Mouse (Mus musculus): Measurements from ENCODE around the gene Kif2c. TPM values are rescaled to one million over a fixed set of nuclear protein-coding genes. Genes with fewer than 3 reads are reported as not detected.

Kif2c gene
- total RNA-seq (2012; rRNA removed): 33.9 and 39.6 TPM in 2 replicates
- total RNA-seq (2014; rRNA removed): 34.0 and 36.8 TPM in 2 replicates
- polyA plus RNA-seq (2012; ENCODE audit: insufficient read length, low read depth): 40.3 and 43.1 TPM in 2 replicates

DNA sequence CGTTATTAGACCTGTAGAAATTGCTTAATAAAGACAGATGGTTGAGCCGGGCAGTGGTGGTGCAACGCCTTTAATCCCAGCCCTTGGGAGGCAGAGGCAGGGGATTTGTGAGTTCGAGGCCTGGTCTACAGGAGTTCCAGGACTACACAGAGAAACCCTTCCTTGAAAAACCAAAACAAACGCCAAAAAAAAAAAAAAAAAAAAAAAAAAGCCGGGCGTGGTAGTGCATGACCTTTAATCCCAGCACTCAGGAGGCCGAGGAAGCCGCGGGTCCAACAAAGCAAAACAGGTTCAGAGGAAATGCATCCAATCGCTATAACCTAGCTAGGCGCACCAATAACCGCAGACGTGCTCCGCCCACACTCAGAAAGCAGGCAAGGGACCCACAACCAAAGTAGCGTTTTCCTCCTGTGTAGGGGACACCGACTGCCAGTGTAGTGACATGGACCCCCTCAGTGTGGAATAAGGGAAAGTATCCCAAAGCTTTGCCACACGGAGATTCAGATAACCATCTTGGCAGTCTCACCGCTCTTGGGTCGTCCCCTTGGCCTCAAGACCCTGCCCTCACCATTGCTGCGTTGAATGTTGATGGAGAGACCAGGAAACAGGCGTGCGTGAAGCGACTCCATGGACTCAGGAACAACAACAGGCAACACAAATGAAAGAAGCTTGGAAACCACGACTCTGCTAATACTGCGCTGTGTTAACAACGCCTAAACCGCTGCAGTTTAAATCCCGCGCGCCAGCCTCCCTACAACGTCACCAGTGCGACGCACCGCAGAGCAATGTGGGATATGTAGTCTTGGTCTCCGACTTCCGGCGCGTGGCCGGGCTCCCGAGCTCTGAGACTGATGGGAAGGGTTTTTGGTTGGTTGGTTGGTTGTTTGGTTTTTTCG, at the start of gene Kif2c:
Gene Kif2c (minus strand): TSS at position 777 of the 896 bp plus-strand sequence.
- in situ Hi-C loops (cut with MboI; ENCODE audit: low pct_ligation_motif_present, low pct_unique_long_range_greater_than_20kb, low sequenced_read_pairs): no loop called here
- Histone ChIP-seq H3K79me2 (replicated peaks; ENCODE audit: control insufficient read depth, extremely low read depth, insufficient read depth, poor library complexity, severe bottlenecking) (peaks cover 21% of the 10 kb centered on the region), H3K27me3 (replicated peaks) (no peaks in the 10 kb centered on the region), H3K4me2 (ENCODE audit: insufficient read depth, low read depth, poor library complexity, severe bottlenecking) (peak within 1 kb of the TSS; percentile 85), H3K36me3 (replicated peaks in 1 of 2; ENCODE audit: control insufficient read depth in 1 of 2, insufficient read depth in 1 of 2, low read length in 1 of 2) (peaks cover 27 to 29% of the 10 kb centered on the region in 2 experiments), H3K9ac (ENCODE audit: insufficient read depth, low read depth) (peak within 1 kb of the TSS; percentile 80), H3K4me3 (replicated peaks in 1 of 3; ENCODE audit: low read depth in 2 of 3, low read length in 2 of 3, poor library complexity in 1 of 3) (peak within 1 kb of the TSS; percentile 67 to 100 (median 82)), H3K4me1 (ENCODE audit: control insufficient read depth in 1 of 2, insufficient read depth in 2 of 2) (peaks cover 0 to 23% of the 10 kb centered on the region in 2 experiments; a peak in 2 of 4 replicates), H3K27ac (ENCODE audit: insufficient read depth, low read depth) (no peak within 1 kb of the TSS), H3K9me3 (replicated peaks; ENCODE audit: low read length) (no peaks in the 10 kb centered on the region)
- no peak for TF ChIP-seq RAD21 (IDR thresholded peaks at IDR 0.05; ENCODE audit: low read depth, low read length)
- peak; percentile 87 for TF ChIP-seq MAX (IDR thresholded peaks at IDR 0.05; ENCODE audit: low read length)
- TF ChIP-seq GABPA (IDR thresholded peaks at IDR 0.05; ENCODE audit: insufficient replicate concordance, low read depth, low read length): peak; percentile 92; the same call in 1 of the 2 replicates
- peak; percentile 100 for TF ChIP-seq KAT2A (IDR thresholded peaks at IDR 0.05; ENCODE audit: insufficient replicate concordance, low read length)
- TF ChIP-seq MAZ (IDR thresholded peaks at IDR 0.05; ENCODE audit: low read depth, low read length): no peak
- no peak for TF ChIP-seq ETS1 (conservative IDR thresholded peaks at IDR 0.05; ENCODE audit: low read depth, low read length)
- TF ChIP-seq CHD1 (IDR thresholded peaks at IDR 0.05; ENCODE audit: low read depth, low read length): no peak
- peak; percentile 84 for TF ChIP-seq POLR2A (IDR thresholded peaks at IDR 0.05; ENCODE audit: low read depth, low read length)
- no peak for TF ChIP-seq RCOR1 (conservative IDR thresholded peaks at IDR 0.05; ENCODE audit: low read depth, low read length)
- TF ChIP-seq CHD2 (IDR thresholded peaks at IDR 0.05; ENCODE audit: low read length): peak; percentile 94
- peak; percentile 64 for TF ChIP-seq NELFE (IDR thresholded peaks at IDR 0.05; ENCODE audit: low read depth, low read length)
- TF ChIP-seq JUND (conservative IDR thresholded peaks at IDR 0.05; ENCODE audit: low read depth, low read length): no peak
- peak; percentile 96 for TF ChIP-seq ELF1 (IDR thresholded peaks at IDR 0.05; ENCODE audit: low read depth, low read length)
- TF ChIP-seq TCF12 (IDR thresholded peaks at IDR 0.05; ENCODE audit: low read depth, low read length): peak; percentile 77
- TF ChIP-seq USF1 (IDR thresholded peaks at IDR 0.05; ENCODE audit: low read depth, low read length): 0 out of 2 replicates have a peak, but pooled peaks have one; percentile 12
- no peak for TF ChIP-seq PAX5 (IDR thresholded peaks at IDR 0.05; ENCODE audit: low read length)
- no peak for TF ChIP-seq SMC3 (IDR thresholded peaks at IDR 0.05; ENCODE audit: low read depth, low read length)
- peak; percentile 97 for TF ChIP-seq HCFC1 (IDR thresholded peaks at IDR 0.05; ENCODE audit: low read depth, low read length)
- TF ChIP-seq E2F4 (IDR thresholded peaks at IDR 0.05; ENCODE audit: insufficient replicate concordance, low read depth, low read length): peak; percentile 99
- TF ChIP-seq TBP (conservative IDR thresholded peaks at IDR 0.05; ENCODE audit: low read depth, low read length): peak; percentile 72
- 0 out of 2 replicates have a peak, but pooled peaks have one; percentile 19 for TF ChIP-seq BHLHE40 (IDR thresholded peaks at IDR 0.05; ENCODE audit: low read depth, low read length)
- peak; percentile 72 for TF ChIP-seq IRF4 (IDR thresholded peaks at IDR 0.05; ENCODE audit: low read depth, low read length)
- TF ChIP-seq MXI1 (IDR thresholded peaks at IDR 0.05; ENCODE audit: low read depth, low read length): peak; percentile 99
- peak; percentile 41 for TF ChIP-seq NRF1 (IDR thresholded peaks at IDR 0.05; ENCODE audit: low read depth, low read length)
- TF ChIP-seq ZNF384 (IDR thresholded peaks at IDR 0.05; ENCODE audit: low read depth, low read length): 0 out of 2 replicates have a peak, but pooled peaks have one; percentile 13
- no peak; the same call in 1 of the 2 replicates for TF ChIP-seq ZKSCAN1 (IDR thresholded peaks at IDR 0.05; ENCODE audit: borderline replicate concordance, low read depth, low read length)
- TF ChIP-seq ZMIZ1 (IDR thresholded peaks at IDR 0.05; ENCODE audit: low read depth, low read length): peak; percentile 57; the same call in 1 of the 2 replicates
- TF ChIP-seq MEF2A (IDR thresholded peaks at IDR 0.05; ENCODE audit: borderline replicate concordance, low read depth, low read length): peak; percentile 81
- peak; percentile 75 for TF ChIP-seq MYC (IDR thresholded peaks at IDR 0.05; ENCODE audit: low read depth, low read length)
- peak; percentile 100 for TF ChIP-seq SIN3A (IDR thresholded peaks at IDR 0.05; ENCODE audit: low read length)
- TF ChIP-seq POLR2AphosphoS2 (IDR thresholded peaks at IDR 0.05; ENCODE audit: low read depth, low read length): peak; percentile 69; the same call in 1 of the 2 replicates
- peak; percentile 92 for DNase-seq (ENCODE audit: extremely low read depth)
- dilution Hi-C loops (cut with MboI; ENCODE audit: extremely low pct_ligation_motif_present, extremely low pct_unique_long_range_greater_than_20kb, low sequenced_read_pairs): no loop called here

All from CH12.LX (cell line).